Mouse (Mus musculus): ENCODE measurements around the gene Fbln1.
A peak's percentile ranks its signal among the peaks of the same experiment; 100 is the strongest.

Fbln1 gene

DNA sequence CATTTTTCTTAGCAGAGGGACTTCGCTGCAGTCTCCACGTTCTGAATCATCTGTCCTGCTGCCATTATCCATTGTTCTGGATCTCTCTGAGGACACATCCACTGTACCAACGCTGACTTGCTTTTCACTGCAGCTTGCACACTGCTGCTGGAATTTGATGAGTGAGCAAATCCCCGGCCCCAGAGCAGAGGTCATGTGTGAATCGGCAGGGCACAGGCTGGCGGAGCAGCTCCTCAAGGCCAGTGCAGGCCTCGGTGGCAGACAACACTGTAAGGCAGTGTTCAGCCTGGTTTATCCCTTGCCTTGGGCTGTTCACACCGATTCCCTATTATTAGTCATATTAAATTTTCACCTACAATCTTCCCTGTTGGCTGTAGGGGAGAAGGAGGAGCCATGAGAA lies 89.8 kb downstream of the Fbln1 start:
- DNase-seq (ENCODE audit: low read depth, low spot score): no peak

DNA sequence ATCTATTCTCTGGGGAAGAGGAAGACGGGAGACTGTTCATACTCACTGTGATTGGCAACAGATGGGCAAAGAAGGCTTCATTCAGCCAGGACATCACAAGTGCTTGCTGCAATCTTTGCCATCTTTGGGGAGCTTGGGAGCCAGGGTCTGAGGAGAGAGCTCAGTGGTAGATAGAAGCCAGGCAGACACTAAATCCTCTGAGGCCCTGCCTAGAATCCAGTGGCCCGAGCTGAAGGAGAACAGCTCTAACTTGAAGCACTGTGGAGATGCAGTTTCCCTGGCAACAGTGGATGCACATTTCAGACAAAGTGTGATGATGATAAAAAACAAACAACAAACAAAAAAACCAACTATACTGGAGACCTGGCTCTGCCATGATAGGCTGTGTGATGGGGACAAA lies 90.2 kb downstream of the Fbln1 start:
- DNase-seq (ENCODE audit: low read depth, low spot score): no peak

- no peak for DNase-seq (ENCODE audit: low read depth, low spot score)
Measured at GRCm38 (mm10) chr15:85296538-85296937, 90.8 kb downstream of the Fbln1 start.

DNA sequence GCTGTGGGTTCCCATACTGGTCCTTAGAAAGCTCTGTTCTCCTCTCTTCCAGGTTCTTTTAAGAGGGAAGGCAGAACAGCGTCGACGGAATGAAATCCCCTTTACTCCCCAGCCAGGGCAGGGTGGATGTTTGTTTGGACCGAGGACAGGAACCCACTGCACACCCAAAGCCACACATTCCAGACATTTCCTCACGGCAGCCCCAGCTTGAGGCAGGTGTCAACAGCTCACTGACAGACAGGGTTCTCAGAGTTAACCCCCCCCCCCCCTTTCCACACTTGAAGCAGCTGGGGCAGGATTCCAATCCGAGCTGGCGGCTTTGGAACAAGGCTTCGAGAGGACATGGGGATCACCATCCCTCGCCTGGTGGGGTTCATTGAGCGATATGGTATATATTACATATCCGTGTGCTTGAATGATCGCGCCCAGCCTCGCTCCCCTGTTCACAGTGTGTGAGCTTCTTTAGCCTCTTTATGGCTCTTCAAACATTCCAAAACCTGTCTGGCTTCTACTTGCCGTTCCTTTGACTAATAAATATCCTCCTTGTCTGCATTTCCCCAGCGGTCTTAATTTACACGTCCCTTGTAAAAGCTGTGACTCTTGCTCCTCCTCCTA lies 92.5 kb downstream of the Fbln1 start:
- no peak for DNase-seq (ENCODE audit: low read depth, low spot score)

GRCm38 (mm10) chr15:85298946-85299345 lies 93.2 kb downstream of the Fbln1 start:
- no peak for DNase-seq (ENCODE audit: low read depth, low spot score)

- no peak for DNase-seq (ENCODE audit: low read depth, low spot score)
Measured at GRCm38 (mm10) chr15:85303241-85303640, 97.5 kb downstream of the Fbln1 start.

- DNase-seq (ENCODE audit: low read depth, low spot score): no peak
Measured at GRCm38 (mm10) chr15:85303976-85304375, 98.2 kb downstream of the Fbln1 start.

DNA sequence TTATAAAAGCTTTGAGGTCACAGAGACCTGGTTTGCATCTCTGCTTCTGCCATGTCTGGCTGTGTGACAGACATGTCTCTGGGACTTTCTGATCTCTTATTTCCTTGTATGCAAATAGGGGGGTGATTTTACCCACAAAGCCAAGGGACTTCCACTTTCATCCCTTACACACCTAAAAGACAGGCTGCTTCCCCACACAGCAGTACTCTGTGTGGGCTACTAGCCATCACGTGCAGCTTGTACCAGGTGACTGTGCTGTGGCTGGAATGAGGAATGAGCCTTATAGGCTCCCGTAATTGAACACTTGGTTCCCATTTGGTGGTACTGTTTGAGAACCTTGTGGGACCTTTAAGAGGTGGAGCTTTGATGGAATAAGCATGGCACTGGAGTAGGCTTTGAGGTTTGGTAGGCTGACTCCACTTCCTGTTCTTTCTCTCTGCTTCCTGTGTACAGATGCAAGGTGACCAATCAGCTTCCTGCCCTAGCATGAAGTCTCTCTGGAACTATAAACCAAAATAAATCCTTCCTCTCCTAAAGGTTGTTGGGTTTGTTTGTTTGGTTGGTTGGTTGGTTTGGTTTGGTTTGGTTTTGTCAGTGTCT lies 101.4 kb downstream of the Fbln1 start:
- DNase-seq (ENCODE audit: low read depth, low spot score): no peak

DNA sequence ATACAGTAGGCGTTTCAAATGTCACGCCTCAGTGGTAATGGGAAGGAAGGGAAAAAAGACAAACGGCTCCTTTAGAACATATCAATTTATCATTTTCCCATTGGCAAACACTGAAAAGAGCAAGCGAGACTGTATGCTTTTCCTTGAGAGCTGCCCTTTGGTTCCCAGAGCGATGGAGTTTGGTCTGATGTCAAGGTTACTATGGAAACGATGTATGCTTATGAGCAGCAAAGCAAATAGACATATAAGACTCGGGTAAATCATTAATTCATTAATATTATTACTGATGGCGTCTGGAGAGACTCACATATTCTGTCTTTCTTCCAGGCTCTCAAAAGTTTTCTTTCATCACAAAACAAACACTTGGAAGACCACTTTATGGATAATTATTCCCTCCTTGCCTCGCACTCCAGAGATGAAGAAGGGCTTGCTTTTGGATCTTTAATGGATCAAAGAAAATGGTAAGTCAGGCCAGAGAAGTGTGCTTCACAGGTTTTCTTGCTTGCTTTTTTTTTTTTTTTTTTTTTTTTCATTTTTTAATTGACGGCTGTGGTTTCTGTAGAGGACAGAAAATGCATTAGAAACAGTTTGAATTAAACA lies 105.4 kb downstream of the Fbln1 start:
- no peak for DNase-seq (ENCODE audit: low read depth, low spot score)

DNA sequence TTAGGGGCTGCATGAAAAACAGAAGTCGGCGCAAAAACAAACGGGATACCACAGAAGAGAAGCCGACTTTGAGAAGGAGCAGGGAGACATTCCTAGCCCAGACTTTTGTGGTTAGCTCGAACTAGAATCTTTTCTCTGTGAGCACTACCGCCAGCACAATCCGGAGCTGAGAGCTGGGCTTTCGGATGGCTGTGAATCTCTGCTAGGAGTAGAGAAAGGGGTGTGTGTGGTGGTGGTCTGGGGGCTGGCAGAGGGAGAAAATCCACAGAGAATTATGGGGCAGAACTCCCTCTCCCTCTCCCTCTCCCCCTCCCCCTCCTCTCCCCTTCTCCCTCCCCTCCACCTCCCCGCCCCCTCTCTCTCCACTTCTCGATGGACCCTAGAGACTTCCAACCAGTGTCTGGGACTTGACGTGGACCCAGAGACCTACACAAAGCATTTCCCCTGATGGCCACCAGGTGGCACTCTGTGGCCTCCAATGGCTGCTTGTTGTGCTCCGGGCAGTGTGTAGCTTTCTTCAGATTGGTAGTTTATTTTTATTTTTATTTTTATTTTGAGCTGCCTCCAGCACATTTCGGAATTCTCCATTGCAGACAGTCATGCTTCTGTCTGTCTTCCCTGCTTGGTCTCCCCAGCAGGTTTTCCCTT lies 109.8 kb downstream of the Fbln1 start:
- DNase-seq (ENCODE audit: low read depth, low spot score): peak; percentile 82

DNA sequence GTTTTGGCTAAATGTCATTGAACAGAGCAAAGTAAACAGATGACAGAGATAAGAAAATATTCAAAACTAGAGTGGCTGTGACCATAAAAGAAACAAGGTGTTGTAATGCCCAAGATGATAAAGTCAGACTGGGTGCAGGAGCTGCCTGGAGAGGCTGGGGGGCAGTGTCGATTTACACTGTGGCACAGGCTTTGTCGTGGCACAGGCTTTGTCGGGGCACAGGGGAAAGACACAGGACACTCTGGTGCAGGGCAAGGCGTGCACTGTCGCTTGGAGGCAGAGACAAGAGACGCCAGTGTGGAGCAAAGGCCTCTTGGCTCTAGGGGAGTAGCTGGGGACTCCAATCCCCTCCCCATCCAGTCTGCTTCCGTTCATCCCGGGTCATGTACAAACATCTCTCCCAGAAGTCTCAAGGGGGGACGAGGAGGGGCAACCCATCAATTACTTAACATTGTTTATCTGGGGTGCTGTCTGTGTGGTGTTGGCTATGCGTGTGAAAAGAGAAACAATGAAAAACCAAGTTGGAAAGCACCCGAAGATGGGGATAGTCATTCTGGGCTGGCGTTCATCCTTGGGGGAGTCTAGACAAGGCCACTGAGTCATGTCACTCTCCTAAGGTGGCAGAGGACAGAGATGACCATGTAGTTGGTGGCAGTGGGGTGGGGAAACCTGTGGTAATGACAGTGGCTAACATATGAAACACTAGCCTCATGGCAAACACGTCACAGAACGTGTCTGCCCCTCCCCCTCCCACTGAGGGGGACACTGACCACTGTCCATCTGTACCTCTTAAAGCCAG lies 110.8 kb downstream of the Fbln1 start:
- no peak for DNase-seq (ENCODE audit: low read depth, low spot score)

DNA sequence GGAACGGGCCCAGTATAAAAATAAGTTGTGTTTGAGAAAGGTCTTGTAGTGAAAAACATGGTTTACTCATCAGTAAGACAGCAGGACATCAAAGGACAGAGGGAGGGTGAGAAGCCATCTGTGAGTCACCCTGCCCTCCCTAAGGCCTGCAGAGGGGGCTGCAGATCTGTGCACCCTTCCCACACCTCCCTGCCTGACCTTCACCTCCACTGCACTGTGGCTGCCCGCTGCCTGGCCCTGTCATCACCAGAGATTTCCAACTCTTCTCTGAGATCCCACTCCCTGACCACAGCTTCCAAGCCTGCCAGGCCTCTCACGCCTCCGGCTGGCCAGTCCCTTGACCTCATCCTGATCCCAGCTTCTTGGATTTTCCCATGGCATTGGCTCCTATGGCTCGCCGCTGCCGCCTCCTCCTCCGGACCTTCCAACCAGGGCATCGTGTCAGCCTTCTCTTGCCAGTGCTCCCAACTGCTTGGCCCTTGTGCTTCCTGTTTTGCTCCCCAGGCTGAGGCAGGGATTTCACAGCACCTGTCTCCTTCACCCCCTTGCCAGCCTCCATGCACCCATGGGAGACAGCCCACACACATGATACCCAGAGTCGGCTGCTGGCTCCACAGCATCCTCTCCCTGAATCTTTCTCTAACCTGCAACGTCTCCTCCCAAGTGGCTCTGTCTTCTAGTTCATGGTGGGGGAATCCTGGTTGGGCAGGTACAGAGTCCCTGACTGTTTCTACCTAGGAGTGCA lies 114.3 kb downstream of the Fbln1 start:
- DNase-seq (ENCODE audit: low read depth, low spot score): peak; percentile 28

DNA sequence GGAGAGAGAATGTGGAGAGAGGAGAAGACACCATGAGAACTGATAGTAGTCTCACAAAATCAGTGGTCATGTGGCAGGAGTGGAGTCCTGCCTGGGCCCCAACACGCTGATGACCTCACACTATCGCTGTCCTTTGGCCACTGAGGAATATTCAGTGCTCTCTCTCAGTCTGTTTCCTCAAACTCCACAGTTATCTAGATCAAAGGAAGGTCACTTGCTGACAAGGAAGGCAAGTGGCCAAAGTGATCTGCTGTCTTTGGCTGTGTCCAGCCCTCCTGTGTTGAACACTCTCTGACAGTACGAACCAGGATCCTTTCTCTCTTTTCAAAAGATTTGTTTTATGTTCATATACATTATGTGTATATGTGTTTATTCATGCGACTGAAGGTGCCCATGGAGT lies 117.5 kb downstream of the Fbln1 start:
- DNase-seq (ENCODE audit: low read depth, low spot score): no peak

- DNase-seq (ENCODE audit: low read depth, low spot score): no peak
Measured at GRCm38 (mm10) chr15:85324426-85324825, 118.7 kb downstream of the Fbln1 start.

DNA sequence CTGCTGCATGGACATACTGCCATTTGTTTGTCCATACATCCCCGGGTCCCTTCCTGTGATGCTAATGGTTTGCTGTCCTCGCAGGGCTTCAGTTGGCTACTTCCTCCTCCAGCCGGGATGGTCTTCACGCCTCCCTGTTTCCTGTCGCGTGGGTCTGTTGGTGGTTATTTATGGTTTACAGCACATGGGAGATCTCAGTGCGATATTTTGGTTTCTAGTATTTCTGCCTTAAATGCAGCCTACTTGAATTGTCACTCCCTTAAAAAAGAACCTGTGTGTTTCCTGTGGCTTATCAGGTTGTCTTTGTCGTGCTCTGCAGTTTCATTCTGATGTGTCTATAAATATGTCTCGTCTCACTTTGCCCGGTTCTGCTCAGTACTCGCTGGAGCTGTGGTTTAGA lies 122.1 kb downstream of the Fbln1 start:
- DNase-seq (ENCODE audit: low read depth, low spot score): no peak

DNA sequence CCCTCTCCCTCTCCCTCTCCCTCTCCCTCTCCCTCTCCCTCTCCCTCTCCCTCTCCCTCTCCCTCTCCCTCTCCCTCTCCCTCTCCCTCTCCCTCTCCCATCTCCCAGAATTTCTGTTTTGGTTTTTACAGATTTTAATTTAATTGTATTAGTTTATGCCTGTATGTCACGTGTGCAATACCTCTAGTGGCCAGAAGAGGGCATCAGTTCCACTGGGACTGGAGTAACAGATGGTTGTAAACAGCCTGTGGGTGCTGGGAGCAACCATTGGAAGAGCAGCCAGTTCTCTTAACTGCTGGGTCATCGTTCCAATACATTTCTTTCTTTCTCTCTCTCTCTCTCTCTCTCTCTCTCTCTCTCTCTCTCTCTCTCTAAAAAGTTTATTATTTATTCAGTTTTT lies 122.7 kb downstream of the Fbln1 start:
- peak; percentile 25 for DNase-seq (ENCODE audit: low read depth, low spot score)

GRCm38 (mm10) chr15:85329096-85329495 lies 123.3 kb downstream of the Fbln1 start:
- DNase-seq (ENCODE audit: low read depth, low spot score): no peak

- DNase-seq (ENCODE audit: low read depth, low spot score): no peak
Measured at GRCm38 (mm10) chr15:85330024-85330423, 124.3 kb downstream of the Fbln1 start.

DNA sequence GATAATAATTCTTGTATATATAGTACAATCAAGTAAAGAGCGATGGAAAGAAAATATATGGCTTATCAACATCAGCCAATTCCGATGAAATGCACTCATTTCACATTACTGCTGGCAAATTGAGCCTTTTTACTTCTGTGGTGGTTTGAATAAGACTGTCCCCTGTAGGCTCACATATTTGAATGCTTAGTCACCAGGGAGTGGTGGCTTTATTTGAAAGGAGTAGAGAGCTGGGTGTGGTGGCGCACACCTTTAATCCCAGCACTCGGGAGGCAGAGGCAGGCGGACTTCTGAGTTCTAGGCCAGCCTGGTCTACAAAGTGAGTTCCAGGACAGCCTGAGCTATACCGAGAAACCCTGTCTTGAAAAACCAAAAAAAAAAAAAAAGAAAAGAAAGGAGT lies 127.8 kb downstream of the Fbln1 start:
- peak; percentile 43 for DNase-seq (ENCODE audit: low read depth, low spot score)

GRCm38 (mm10) chr15:85334234-85334633 lies 128.5 kb downstream of the Fbln1 start:
- DNase-seq (ENCODE audit: low read depth, low spot score): no peak

GRCm38 (mm10) chr15:85335671-85336300 lies 130.0 kb downstream of the Fbln1 start, which contains the start of gene Atxn10:
TSS of gene Atxn10 (plus strand) at chr15:85336245.
- peak; percentile 38 for DNase-seq (ENCODE audit: low read depth, low spot score)

All from 3T3-L1 (cell line).